Mouse (Mus musculus) megakaryocyte, embryonic 14.5 days (primary cell): ENCODE measurements around the gene Sae1. TPM values are rescaled to one million over a fixed set of nuclear protein-coding genes. Genes with fewer than 3 reads are reported as not detected.

Experiments used
- H3K27me3 ChIP-seq: replicated peaks from 2 replicates; pipeline ENCODE3; 2012; ENCODE audit warnings: inconsistent platforms
- H3K36me3 ChIP-seq: replicated peaks from 2 replicates; pipeline ENCODE3; 2012; ENCODE audit warnings: low read length, inconsistent platforms, mixed read lengths
- H3K4me1 ChIP-seq: 2 replicates; pipeline ENCODE4 v1.6.1; 2012; ENCODE audit warnings: inconsistent platforms
- H3K4me3 ChIP-seq: replicated peaks from 2 replicates; pipeline ENCODE3; 2012; ENCODE audit warnings: moderate library complexity, mild to moderate bottlenecking, inconsistent platforms
- H3K9me3 ChIP-seq: 2 replicates; pipeline ENCODE4 v1.6.1; 2012; ENCODE audit warnings: inconsistent platforms
- FLI1 ChIP-seq: IDR thresholded peaks from 2 replicates; pipeline ENCODE4 v1.6.1; 2012; ENCODE audit warnings: low read length, inconsistent platforms, mixed read lengths
- GATA1 ChIP-seq: IDR thresholded peaks from 3 replicates; pipeline ENCODE4 v1.6.1; 2012; ENCODE audit warnings: mixed read lengths, low read length, inconsistent platforms, borderline replicate concordance
- polyA plus RNA-seq: library from polyadenylated mRNA; stranded (reverse); fragments of >175 nt; gene quantifications from 2 replicates; pipeline ENCODE4 v1.2.3, GENCODE M21; 2012; ENCODE audit warnings: low replicate concordance; ENCODE audit not compliant: insufficient read depth

Gene Sae1
- polyA plus RNA-seq, 1 experiment = 20.1 TPM

DNA sequence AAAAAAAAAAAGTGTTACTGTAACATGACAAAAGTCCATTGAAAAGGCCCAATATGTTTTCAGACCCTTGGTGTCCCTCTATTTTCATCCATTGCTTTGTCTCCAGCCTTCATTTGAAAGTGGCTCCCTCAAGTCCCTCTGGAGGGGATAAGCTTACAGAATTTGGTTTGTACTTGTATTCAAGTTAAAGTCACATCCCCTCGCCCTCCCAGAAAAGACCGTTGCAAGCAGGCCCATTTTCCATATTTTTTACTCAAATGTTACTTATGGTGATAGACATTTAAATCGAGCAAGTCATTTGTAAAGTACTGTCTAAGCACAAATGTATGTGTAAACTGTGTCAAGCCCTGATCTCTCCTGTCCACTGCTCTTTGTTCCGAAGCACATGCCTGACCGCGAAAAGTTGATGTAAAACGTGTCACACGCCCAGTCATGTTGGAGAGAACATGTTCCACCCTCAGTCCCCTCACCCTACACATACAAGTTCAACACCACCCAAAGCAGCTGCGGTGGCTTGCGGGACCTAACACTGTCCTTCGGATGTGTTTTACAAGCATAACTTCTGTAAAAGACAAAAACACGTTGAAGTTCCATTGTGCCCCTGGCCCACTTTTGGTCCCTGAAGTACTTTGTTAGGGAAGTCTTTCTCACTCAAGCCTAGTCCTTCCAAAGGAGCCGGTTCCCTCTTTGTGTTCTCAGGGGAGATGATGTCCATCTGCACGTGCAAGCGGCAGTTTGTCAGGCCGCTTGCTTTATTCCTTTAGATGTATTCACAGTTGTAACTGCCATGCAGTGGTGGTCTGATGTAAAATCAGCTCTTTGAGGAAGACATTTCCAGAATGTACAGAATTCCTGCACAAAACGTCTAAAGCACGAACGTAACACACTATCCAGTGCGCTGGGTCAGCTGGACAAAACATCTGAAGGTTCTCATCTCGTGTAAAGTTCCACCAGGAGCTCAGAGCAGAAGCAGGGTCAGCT, 15.7 kb upstream of the Sae1 start:
- no peaks in the 10 kb centered on the region for H3K27me3 ChIP-seq
- H3K9me3 ChIP-seq = no peaks in the 10 kb centered on the region
- peaks cover 64% of the 10 kb centered on the region for H3K4me1 ChIP-seq
- peaks cover 41% of the 10 kb centered on the region for H3K36me3 ChIP-seq
- peak overlapping the region; percentile 98 for H3K4me3 ChIP-seq
- TF ChIP-seq FLI1 (no peak), GATA1 (no peak)

DNA sequence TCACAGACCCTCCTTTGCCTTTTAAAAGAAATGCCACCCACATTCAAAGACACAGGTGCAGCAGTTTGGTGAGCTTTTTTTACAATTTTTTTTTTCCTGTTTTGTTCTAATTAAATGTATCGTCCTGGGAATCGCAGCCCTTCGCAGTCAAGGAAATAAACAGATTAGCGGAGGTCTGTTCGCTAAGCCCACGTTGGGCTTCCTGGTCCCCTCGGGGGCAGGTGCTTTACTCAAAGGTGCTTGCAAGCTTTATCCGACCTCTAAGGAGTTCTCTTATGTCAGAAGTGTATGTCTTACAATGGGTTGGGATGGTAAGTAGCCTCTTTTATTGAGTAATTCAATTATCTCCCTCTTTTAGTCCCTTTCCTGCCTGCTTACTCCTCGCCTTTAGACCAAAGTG, 14.8 kb upstream of the Sae1 start:
- peaks cover 61% of the 10 kb centered on the region for H3K4me1 ChIP-seq
- peaks cover 33% of the 10 kb centered on the region for H3K36me3 ChIP-seq

DNA sequence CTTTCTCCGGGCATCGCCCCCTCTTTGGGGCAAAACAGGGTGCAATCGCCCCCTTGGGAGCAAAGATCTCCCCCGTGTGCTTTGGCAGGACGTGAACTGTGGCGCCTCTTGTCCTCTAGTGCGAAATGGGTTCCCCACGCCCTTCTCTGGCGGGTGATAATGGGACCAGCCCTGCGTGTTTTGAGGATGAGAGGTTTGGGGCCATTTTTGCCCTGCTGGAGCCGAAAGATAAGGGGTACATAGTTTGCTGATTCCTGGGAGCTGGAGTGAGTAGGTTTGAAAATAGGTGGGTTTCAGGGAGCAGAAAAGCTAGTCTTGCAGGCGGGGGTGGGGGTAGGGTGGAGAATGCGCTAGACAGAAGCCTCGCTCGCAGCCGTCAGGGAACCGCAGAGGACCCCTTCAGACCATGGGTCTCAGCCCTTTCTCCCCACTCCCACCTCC, 14.4 kb upstream of the Sae1 start:
- Histone ChIP-seq H3K4me1 (peaks cover 61% of the 10 kb centered on the region), H3K36me3 (peaks cover 29% of the 10 kb centered on the region), H3K4me3 (peak overlapping the region; percentile 98), H3K27me3 (no peaks in the 10 kb centered on the region), H3K9me3 (no peaks in the 10 kb centered on the region)
- TF ChIP-seq FLI1 (no peak), GATA1 (peak; percentile 50; the same call in 1 of the 3 replicates)

More for the DNA sequence above, 14.8 kb upstream of the Sae1 start:
- TF ChIP-seq GATA1 (no peak), FLI1 (no peak)
- Histone ChIP-seq H3K27me3 (no peaks in the 10 kb centered on the region), H3K9me3 (no peaks in the 10 kb centered on the region), H3K4me3 (peak overlapping the region; percentile 98)

DNA sequence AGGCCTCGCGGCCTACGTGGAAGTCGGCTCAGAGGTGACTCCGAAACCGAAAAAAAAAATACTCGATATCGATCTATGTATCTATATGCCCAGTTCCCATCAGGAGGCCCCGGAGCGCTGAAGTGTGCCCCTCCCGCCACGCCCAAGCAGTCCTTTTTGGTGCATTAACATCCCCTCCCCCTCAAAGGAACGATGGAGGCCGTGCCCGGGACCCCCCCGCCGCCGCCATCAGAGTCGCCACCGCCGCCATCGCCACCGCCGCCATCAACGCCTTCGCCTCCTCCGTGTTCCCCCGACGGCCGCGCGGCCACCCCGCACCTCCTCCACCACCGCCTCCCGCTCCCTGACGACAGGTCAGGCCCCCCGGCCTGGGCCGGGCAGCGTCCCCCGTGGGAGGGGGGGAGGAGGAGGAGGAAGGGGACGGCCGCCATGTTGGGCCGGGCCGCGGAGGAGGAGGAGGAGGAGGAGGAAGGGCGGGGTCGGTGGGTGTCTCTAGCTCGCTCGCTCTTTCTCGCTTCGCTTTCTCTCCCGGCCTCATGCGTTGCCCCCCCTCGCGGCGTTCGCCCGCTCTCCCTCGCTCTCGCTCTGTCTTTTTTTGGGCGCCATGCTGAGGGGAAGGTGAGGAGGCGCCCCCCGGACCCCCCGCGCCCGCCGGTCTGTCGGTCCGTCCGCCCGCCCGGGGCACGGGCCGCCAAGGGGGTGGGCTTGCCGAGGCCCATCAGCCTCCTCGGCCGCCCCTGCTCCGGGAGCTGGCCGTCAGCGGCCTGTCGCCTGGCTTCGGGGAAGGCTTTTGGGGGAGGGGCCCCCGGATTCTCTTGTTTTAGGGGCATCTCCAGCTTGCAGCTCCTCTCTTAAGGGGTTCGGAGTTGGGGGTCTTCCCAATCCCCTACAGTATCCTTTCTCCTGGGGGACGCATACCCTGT, 13.3 kb upstream of the Sae1 start, which contains the start of gene Zc3h4:
TSS of gene Zc3h4 (plus strand) at position 222 of the 923 bp plus-strand sequence.
- Histone ChIP-seq H3K4me1 (peaks cover 55% of the 10 kb centered on the region), H3K36me3 (peaks cover 26% of the 10 kb centered on the region), H3K27me3 (no peaks in the 10 kb centered on the region), H3K4me3 (peak within 1 kb of the TSS; percentile 98), H3K9me3 (no peaks in the 10 kb centered on the region)
- TF ChIP-seq FLI1 = no peak

DNA sequence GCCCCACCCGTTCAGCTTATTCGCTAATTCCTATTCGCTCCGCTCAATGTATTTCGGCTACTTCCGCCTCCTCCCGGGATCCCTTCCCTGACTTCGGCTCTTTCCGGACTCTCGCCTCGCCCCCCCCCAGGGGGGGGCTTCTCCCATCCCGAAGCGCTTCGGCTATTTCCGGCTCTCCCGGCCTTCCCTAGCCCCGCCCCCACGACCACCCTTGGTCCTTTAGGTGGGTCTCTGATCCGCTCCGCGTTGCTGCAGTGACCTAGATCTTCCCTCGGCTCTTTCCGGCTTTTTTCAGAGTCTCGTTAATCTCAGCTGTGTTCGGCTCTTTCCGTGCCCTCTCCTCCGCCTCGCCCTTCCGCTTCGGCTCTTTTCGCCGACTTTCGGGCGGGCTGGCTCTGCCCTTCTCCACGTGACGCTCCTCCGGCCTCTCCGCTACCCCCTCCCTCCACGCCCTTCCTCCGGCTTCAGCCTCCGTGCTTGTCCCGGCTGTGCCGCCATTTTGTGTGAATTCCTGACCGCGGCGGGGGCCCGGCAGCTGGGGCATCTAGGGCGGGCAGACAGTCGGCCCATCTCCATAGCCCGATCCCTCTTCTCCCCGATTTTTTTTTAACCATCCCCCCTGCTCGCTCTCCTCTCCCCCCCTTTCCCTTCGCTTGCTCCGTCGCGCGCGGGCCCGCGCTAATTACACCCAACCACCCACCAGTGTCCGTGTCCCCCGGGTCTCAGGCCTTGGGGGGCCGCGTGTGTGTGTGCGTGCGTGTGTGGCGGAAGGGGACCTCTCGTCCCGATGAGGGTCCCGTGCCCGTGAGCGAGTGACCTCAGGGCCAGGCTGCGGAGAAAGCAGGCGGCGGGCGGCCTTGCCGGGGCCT, 12.4 kb upstream of the Sae1 start:
- Histone ChIP-seq H3K9me3 (no peaks in the 10 kb centered on the region), H3K36me3 (peaks cover 26% of the 10 kb centered on the region), H3K4me1 (peaks cover 46% of the 10 kb centered on the region), H3K4me3 (peak overlapping the region; percentile 98), H3K27me3 (no peaks in the 10 kb centered on the region)
- TF ChIP-seq GATA1 = no peak
- no peak for TF ChIP-seq FLI1

DNA sequence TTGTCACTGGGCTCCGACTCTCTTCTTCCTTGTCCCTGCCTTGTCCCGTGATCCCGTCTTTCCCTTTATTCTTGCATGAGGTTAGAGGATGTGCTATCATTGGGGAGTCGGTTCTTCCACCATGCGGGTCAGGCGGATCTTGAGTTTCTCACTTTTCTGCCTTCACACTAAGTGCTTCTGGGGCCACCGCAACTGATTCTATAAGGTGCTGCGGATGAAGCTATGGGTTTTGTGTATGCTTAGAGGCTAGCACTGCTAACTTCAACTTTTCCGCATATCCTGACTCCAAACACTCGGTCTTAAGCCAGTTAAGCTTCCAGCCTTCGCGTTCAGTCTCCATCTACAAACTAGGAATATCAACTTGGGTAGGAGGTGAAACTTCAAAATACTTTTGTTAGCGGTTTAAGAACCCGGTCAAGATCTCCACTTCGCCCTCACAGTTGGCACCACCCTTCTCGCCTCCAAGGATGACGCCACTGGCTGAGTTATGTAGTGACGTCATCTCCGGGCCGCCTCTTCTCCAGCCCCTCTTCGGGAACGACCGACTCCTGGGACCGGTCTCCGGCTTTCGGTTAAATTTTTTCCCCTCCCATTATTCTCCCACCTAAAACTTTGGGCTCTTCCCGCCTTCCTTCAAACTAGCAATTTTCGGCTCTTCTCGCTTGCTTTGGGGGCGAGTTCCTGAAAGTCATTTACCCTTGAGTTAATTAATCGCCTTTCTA, 11.7 kb upstream of the Sae1 start:
- Histone ChIP-seq H3K4me3 (peak overlapping the region; percentile 98), H3K36me3 (peaks cover 22% of the 10 kb centered on the region), H3K4me1 (peaks cover 38% of the 10 kb centered on the region), H3K9me3 (no peaks in the 10 kb centered on the region), H3K27me3 (no peaks in the 10 kb centered on the region)
- TF ChIP-seq FLI1 (no peak), GATA1 (no peak)

DNA sequence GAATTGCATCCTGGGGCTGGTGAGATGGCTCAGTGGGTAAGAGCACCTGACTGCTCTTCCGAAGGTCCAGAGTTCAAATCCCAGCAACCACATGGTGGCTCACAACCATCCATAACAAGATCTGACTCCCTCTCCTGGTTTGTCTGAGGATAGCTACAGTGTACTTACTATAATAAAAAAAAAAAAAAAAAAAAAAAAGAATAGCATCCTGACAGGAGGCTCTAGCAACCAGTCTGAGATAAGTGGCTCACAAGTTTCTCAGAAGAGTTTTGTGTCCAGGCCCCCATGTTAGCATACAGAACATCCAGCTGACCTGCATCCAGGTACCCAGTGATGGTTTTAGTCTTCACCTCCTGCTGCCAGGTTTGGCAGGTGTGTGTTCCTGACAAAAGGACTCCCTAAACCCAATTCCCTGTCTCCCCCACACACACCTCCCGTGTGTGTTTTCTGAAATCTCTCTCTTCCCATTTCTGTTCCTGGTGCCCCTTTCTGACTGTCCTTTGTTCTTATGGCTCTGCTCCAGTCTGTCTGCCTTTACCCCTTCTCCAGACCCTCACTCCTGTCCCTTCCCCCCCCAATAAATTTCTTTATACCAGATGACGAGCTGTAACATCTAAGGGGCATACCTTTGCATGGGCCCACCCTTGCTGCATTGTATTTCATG, 10.9 kb upstream of the Sae1 start:
- Histone ChIP-seq H3K4me3 (peak overlapping the region; percentile 98), H3K9me3 (no peaks in the 10 kb centered on the region), H3K27me3 (no peaks in the 10 kb centered on the region), H3K4me1 (peaks cover 31% of the 10 kb centered on the region), H3K36me3 (peaks cover 17% of the 10 kb centered on the region)
- TF ChIP-seq FLI1 (no peak), GATA1 (no peak)

DNA sequence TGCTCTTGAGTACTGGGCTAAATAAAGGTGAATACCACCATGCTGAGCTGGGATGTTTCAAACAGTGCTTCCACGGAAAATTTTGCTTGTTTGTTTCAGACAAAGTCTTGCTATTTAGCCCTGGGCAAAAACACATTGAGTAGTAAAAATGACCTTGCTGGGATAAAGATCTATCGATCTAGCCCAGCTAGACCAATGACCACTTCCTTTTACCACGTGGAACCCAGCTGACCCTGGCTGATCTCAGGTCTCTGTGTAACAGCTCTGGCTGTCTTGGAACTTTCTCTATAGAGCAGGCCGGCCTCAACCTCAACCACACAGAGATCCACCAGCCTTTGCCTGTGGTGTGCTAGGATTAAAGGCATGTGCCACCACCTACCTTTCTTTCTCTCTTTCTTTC, 9.9 kb upstream of the Sae1 start:
- H3K36me3 ChIP-seq = peaks cover 7% of the 10 kb centered on the region
- H3K4me3 ChIP-seq = no peak overlapping the region
- TF ChIP-seq FLI1 (no peak), GATA1 (no peak)

More for the DNA sequence above, 9.9 kb upstream of the Sae1 start:
- H3K9me3 ChIP-seq = no peaks in the 10 kb centered on the region
- peaks cover 25% of the 10 kb centered on the region for H3K4me1 ChIP-seq
- no peaks in the 10 kb centered on the region for H3K27me3 ChIP-seq
